Mouse (Mus musculus) lung, embryonic 16.5 days (tissue): ENCODE measurements around the gene Pxn. TPM values are rescaled to one million over a fixed set of nuclear protein-coding genes. Genes with fewer than 3 reads are reported as not detected.
"Not testable (repeated sequence)": the region's sequence is repeated elsewhere in the genome, so short reads cannot be mapped to it uniquely, and the experiment has no call there.

Experiments
- ATAC-seq: fragments of 200-750 bp; cut with Nextera tagmentation; 2 replicates; pipeline ENCODE4 v1.8.0; 2017; ENCODE audit warnings: low read depth, mild to moderate bottlenecking, moderate library complexity
- H3K27ac ChIP-seq: fragments of 300-500 bp; sonication (generic); 2 replicates; pipeline ENCODE4 v1.5.1; 2014; ENCODE audit warnings: mild to moderate bottlenecking, control low read depth, low read length
- H3K27me3 ChIP-seq: fragments of 300-500 bp; sonication (generic); 2 replicates; pipeline ENCODE4 v1.6.1; 2014; ENCODE audit warnings: low read depth, low read length, mixed read lengths; ENCODE audit not compliant: control insufficient read depth, insufficient read depth
- H3K36me3 ChIP-seq: fragments of 300-500 bp; sonication (generic); 2 replicates; pipeline ENCODE4 v1.6.1; 2014; ENCODE audit warnings: low read length; ENCODE audit not compliant: control insufficient read depth, insufficient read depth
- H3K4me1 ChIP-seq: fragments of 300-500 bp; sonication (generic); replicated peaks from 2 replicates; pipeline ENCODE4 v1.6.1; 2014; ENCODE audit warnings: low read length, mixed read lengths; ENCODE audit not compliant: control insufficient read depth, insufficient read depth
- H3K4me2 ChIP-seq: fragments of 300-500 bp; sonication (generic); 2 replicates; pipeline ENCODE4 v1.6.1; 2014; ENCODE audit warnings: low read depth, low read length, control low read depth
- H3K4me3 ChIP-seq: fragments of 300-500 bp; sonication (generic); 2 replicates; pipeline ENCODE4 v1.5.1; 2014; ENCODE audit warnings: mild to moderate bottlenecking, low read length, control low read depth
- H3K9ac ChIP-seq: fragments of 300-500 bp; sonication (generic); 2 replicates; pipeline ENCODE4 v1.6.1; 2014; ENCODE audit warnings: low read length, control low read depth
- H3K9me3 ChIP-seq: fragments of 300-500 bp; sonication (generic); 2 replicates; pipeline ENCODE4 v1.6.1; 2016; ENCODE audit warnings: low read length; ENCODE audit not compliant: control insufficient read depth
- WGBS: fragments of 180-500 bp; shearing (Covaris S2); extraction: QIAGEN DNeasy Blood & Tissue Kit; methylation state at CpG from one replicate; pipeline ENCODE4 v1.1.7; 2014; 5-methylcytosine and 5-hydroxymethylcytosine counted together
- polyA plus RNA-seq: library from polyadenylated mRNA; unstranded; fragments of >200 nt; fragmentation: Nextera tagmentation; extraction: Ambion mirVana; gene quantifications from 2 replicates; pipeline ENCODE4 v1.2.1, GENCODE M21; 2015

Pxn gene
- polyA plus RNA-seq, 1 experiment from 2014 or later = 74.4 TPM

DNA sequence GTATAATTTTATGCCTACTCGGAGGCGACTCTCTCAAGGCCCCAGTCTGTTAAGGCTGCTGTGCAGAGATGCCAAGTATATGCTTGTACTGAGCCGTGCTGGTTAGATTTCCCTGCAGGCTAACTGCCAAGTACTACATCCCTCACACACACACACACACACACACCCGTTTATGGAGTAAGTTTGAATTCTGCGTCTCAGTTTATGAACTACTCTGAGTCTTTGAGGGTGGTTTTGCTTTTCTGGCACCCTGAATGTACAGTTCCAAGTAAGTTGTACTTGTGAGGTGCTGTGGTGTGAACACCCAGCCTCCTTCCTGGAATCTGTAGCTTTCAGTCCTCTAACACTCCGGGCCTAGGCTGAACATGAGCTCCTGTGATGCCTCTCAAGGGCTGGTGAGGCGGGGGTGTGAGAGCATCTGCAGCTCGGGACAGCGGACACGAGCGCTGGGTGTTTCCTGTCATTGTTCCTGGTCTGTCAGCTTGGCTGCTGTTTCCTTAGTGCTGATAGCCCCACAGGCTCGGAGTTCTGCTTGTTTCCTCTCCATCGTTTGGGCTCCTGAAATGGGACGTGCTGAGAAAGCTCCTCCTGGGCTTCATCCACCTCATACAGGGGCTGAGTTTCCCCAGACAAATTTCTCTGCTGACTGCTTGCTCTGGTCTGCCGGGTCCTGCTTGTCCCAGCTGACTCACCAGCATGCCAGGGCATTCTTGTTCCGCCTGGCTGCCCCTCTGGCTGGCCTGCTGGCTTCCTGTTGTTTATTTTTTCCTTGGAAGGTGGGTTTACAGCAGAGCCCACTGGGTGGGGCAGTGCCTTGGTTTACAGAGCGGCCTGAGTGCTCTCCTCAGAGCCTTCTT lies 66.4 kb downstream of the Pxn start:
- Histone ChIP-seq H3K9ac (0 out of 2 replicates have a peak overlapping the region, but pooled peaks have one; percentile 17), H3K4me3 (no peak overlapping the region), H3K4me1 (peaks cover 13% of the 10 kb centered on the region), H3K9me3 (no peaks in the 10 kb centered on the region), H3K4me2 (no peak overlapping the region), H3K27ac (peak overlapping the region; percentile 92), H3K36me3 (peaks cover 17% of the 10 kb centered on the region), H3K27me3 (no peaks in the 10 kb centered on the region)
- WGBS = 37% methylated on average over 17 of the region's 17 CpGs
- ATAC-seq = peak; percentile 78

DNA sequence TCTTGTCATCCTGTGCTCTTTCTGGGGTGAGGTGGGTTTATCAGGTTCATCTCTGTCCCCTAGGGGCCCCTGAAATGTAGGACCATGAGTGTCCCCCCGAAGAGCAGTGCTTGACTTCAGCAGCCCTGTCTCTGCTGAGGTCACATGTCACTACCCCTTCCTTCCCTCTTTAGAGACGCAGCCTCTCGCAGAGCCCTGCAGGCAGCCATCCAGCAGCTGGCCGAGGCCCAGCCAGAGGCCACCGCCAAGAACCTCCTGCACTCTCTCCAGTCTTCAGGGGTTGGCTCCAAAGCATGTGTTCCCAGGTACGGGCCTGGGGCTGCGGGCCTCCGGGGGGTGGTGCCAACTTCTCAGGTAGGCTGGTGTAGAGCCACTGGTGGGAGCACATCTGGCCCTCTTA lies 68.5 kb downstream of the Pxn start:
- no peaks in the 10 kb centered on the region for H3K27me3 ChIP-seq
- H3K36me3 ChIP-seq = peaks cover 26% of the 10 kb centered on the region
- H3K27ac ChIP-seq = no peak overlapping the region
- H3K9me3 ChIP-seq = no peaks in the 10 kb centered on the region
- H3K9ac ChIP-seq = no peak overlapping the region
- no peak overlapping the region for H3K4me2 ChIP-seq
- ATAC-seq = no peak
- no peaks in the 10 kb centered on the region; the same call in 1 of the 2 replicates for H3K4me1 ChIP-seq
- H3K4me3 ChIP-seq = no peak overlapping the region
- 73% methylated on average over 8 of the region's 8 CpGs for WGBS

GRCm38 (mm10) chr5:115577686-115578085 lies 71.2 kb downstream of the Pxn start:
- H3K36me3 ChIP-seq = peaks cover 53% of the 10 kb centered on the region
- H3K9me3 ChIP-seq, H3K4me3 ChIP-seq, H3K4me1 ChIP-seq, H3K27me3 ChIP-seq, H3K27ac ChIP-seq, H3K9ac ChIP-seq, ATAC-seq, H3K4me2 ChIP-seq: not testable (repeated sequence)
- WGBS = 97% methylated on average over 4 of the region's 4 CpGs

- H3K27me3 ChIP-seq = no peaks in the 10 kb centered on the region
- no peak overlapping the region for H3K9ac ChIP-seq
- no peak overlapping the region for H3K27ac ChIP-seq
- peaks cover 65% of the 10 kb centered on the region for H3K36me3 ChIP-seq
- no peaks in the 10 kb centered on the region for H3K4me1 ChIP-seq
- no peak overlapping the region for H3K4me3 ChIP-seq
- 87% methylated on average over 14 of the region's 14 CpGs for WGBS
- H3K4me2 ChIP-seq = no peak overlapping the region
- H3K9me3 ChIP-seq = peaks cover 11% of the 10 kb centered on the region
- no peak for ATAC-seq
These were observed 72.4 kb downstream of the Pxn start for GRCm38 (mm10) chr5:115578922-115579321.

DNA sequence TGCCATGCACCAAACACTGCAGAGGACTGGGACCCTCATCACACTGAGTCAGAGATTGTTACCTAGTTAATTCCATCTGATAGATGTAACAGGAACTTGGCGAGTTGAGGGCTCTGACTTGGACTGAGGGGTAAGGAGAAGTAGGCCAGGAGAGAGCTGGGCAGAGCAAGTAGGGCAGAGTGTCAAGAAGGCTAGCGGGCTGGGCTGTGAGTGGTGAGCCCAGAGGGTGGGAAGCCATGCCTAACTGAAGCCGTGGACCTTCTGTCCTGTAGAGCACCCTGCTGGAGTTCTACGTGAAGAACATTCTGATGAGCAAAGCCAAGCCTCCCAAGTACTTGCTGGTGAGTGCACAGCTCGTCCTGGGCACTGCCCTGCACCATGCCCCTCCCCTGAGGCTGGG lies 72.9 kb downstream of the Pxn start:
- H3K9me3 ChIP-seq = peaks cover 11% of the 10 kb centered on the region
- no peaks in the 10 kb centered on the region for H3K27me3 ChIP-seq
- H3K27ac ChIP-seq = no peak overlapping the region
- ATAC-seq = no peak
- peaks cover 68% of the 10 kb centered on the region for H3K36me3 ChIP-seq
- no peaks in the 10 kb centered on the region for H3K4me1 ChIP-seq
- no peak overlapping the region for H3K4me2 ChIP-seq
- WGBS = 88% methylated on average over 5 of the region's 5 CpGs
- no peak overlapping the region for H3K4me3 ChIP-seq
- no peak overlapping the region for H3K9ac ChIP-seq

DNA sequence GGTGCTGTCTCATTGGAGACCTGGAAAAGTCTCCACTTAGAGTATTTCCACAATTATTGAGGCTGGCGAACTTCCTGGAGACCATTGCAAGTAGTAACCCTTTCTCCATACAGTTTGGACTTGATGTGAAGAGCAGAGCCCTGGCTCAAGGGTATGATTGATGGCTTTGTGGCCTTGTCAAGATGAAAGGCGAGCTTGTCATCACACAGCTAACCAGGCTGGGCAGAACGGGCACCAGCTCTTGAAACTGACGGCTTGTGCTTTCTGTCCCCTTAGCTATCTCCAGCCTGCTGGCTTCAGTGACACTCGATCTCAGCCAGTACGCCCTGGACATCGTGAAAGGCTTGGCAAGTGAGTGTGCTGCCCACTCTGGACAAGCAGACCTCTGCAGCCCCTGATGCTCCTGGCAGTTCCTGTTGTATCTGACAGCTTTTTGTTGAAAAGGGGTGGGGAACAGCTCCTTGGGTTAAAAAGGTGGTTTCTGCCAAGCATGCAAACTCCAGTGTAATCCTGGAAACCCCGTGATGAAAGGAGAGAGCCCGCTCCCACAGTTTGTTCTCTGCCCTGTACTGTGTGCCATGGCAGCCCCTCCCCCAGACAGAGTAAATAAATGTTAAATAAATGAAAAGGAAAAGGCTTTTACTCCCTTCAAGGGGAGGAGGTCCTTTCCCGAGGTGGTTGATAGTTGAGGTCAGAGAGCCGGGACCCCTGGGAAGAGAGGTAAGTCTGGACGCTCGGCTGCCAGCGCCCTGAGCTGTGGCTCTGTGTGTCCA lies 73.9 kb downstream of the Pxn start:
- WGBS = 74% methylated on average over 14 of the region's 14 CpGs
- ATAC-seq = no peak

GRCm38 (mm10) chr5:115581662-115582061 lies 75.2 kb downstream of the Pxn start:
- Histone ChIP-seq H3K27ac (no peak overlapping the region), H3K9ac (no peak overlapping the region), H3K4me2 (no peak overlapping the region), H3K9me3 (peaks cover 11% of the 10 kb centered on the region), H3K4me3 (no peak overlapping the region), H3K27me3 (no peaks in the 10 kb centered on the region), H3K36me3 (peaks cover 72% of the 10 kb centered on the region), H3K4me1 (no peaks in the 10 kb centered on the region)
- 90% methylated on average over 9 of the region's 9 CpGs for WGBS
- no peak for ATAC-seq

More for the DNA sequence above, 73.9 kb downstream of the Pxn start:
- Histone ChIP-seq H3K9me3 (peaks cover 11% of the 10 kb centered on the region), H3K36me3 (peaks cover 76% of the 10 kb centered on the region), H3K9ac (no peak overlapping the region), H3K4me2 (no peak overlapping the region), H3K4me1 (no peaks in the 10 kb centered on the region), H3K27ac (no peak overlapping the region), H3K4me3 (no peak overlapping the region), H3K27me3 (no peaks in the 10 kb centered on the region)

- H3K9ac ChIP-seq = no peak overlapping the region
- WGBS = 86% methylated on average over 12 of the region's 12 CpGs
- no peaks in the 10 kb centered on the region for H3K27me3 ChIP-seq
- H3K9me3 ChIP-seq = peaks cover 11% of the 10 kb centered on the region
- peaks cover 76% of the 10 kb centered on the region for H3K36me3 ChIP-seq
- H3K4me2 ChIP-seq = no peak overlapping the region
- no peak overlapping the region for H3K4me3 ChIP-seq
- ATAC-seq = no peak
- H3K27ac ChIP-seq = no peak overlapping the region
- no peaks in the 10 kb centered on the region for H3K4me1 ChIP-seq
These were observed 79.1 kb downstream of the Pxn start for GRCm38 (mm10) chr5:115585616-115586015.

DNA sequence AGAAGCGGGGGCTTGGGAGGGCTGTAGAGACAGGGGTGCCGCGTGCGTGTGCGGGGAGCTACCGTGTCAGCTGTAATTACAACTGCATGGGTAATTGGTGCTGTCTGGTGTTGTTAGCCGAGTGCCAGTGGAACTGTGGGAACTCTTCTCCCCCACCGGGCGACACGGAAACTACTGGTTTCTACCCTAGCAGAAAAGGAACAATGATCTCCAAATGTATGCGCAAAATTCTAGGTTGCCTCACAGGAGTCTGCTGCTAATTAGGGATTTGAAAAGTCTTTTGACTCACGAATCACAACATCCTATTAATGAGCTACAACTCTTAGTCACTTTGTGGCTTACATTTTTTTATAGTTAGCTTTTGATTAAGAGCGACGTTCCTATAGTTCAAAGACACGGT lies 79.7 kb downstream of the Pxn start:
- H3K27ac ChIP-seq = no peak overlapping the region
- ATAC-seq = no peak
- H3K4me1 ChIP-seq = no peaks in the 10 kb centered on the region
- H3K9ac ChIP-seq = no peak overlapping the region
- H3K4me2 ChIP-seq = no peak overlapping the region
- no peak overlapping the region for H3K4me3 ChIP-seq
- H3K36me3 ChIP-seq = peaks cover 76% of the 10 kb centered on the region
- no peaks in the 10 kb centered on the region for H3K27me3 ChIP-seq
- peaks cover 11% of the 10 kb centered on the region for H3K9me3 ChIP-seq
- 94% methylated on average over 15 of the region's 15 CpGs for WGBS
